Mouse (Mus musculus): Measurements from ENCODE around the gene Nos1. TPM values are rescaled to one million over a fixed set of nuclear protein-coding genes. Genes with fewer than 3 reads are reported as not detected.

Gene Nos1
- under 1 TPM; 0.28 to 0.72 TPM for total RNA-seq (2021)
- long read RNA-seq, experiment 1 = 0 reads
- long read RNA-seq, experiment 2 = 0 reads

GRCm38 (mm10) chr5:117780681-117781080, at the start of gene Nos1:
Gene Nos1 (plus strand): TSS chr5:117781032.
- peak; percentile 36 to 51 for DNase-seq

- no peak for DNase-seq
Measured at GRCm38 (mm10) chr5:117731311-117731710, 49.5 kb upstream of the Nos1 start.

GRCm38 (mm10) chr5:117744654-117745178, 36.1 kb upstream of the Nos1 start:
- DNase-seq = no peak

GRCm38 (mm10) chr5:117749353-117749752, 31.5 kb upstream of the Nos1 start:
- no peak for DNase-seq

- no peak for DNase-seq
Measured at GRCm38 (mm10) chr5:117757696-117758482, 22.9 kb upstream of the Nos1 start.

GRCm38 (mm10) chr5:117761181-117761832, 19.5 kb upstream of the Nos1 start:
- no peak for DNase-seq

GRCm38 (mm10) chr5:117764496-117764895, 16.3 kb upstream of the Nos1 start:
- DNase-seq = peak; percentile 22 to 25

GRCm38 (mm10) chr5:117779175-117779574, 1.7 kb upstream of the Nos1 start:
- peak; percentile 21 to 24 for DNase-seq

GRCm38 (mm10) chr5:117781178-117781577, 346 bp downstream of the Nos1 start:
- no peak for DNase-seq

- DNase-seq = no peak
Measured at GRCm38 (mm10) chr5:117790071-117790470, 9.2 kb downstream of the Nos1 start.

GRCm38 (mm10) chr5:117791875-117792274, 11.0 kb downstream of the Nos1 start:
- DNase-seq = no peak

- no peak for DNase-seq
Measured at GRCm38 (mm10) chr5:117800849-117801248, 20.0 kb downstream of the Nos1 start.

- DNase-seq = peak; percentile 56 to 60
Measured at GRCm38 (mm10) chr5:117802071-117802521, 21.3 kb downstream of the Nos1 start.

- DNase-seq = no peak
Measured at GRCm38 (mm10) chr5:117803551-117803950, 22.7 kb downstream of the Nos1 start.

GRCm38 (mm10) chr5:117810930-117811329, 30.1 kb downstream of the Nos1 start:
- DNase-seq = no peak

- no peak for DNase-seq
Measured at GRCm38 (mm10) chr5:117818800-117819199, 38.0 kb downstream of the Nos1 start.

GRCm38 (mm10) chr5:117820445-117820844, 39.6 kb downstream of the Nos1 start:
- DNase-seq = no peak

GRCm38 (mm10) chr5:117823811-117824210, 43.0 kb downstream of the Nos1 start:
- no peak for DNase-seq

GRCm38 (mm10) chr5:117824486-117824885, 43.7 kb downstream of the Nos1 start:
- DNase-seq = no peak

GRCm38 (mm10) chr5:117825336-117825735, 44.5 kb downstream of the Nos1 start:
- DNase-seq = no peak

- no peak for DNase-seq
Measured at GRCm38 (mm10) chr5:117827366-117827765, 46.5 kb downstream of the Nos1 start.

GRCm38 (mm10) chr5:117836930-117837329, 56.1 kb downstream of the Nos1 start:
- peak; percentile 11 to 78 for DNase-seq

- DNase-seq = no peak
Measured at GRCm38 (mm10) chr5:117837731-117838130, 56.9 kb downstream of the Nos1 start.

Measured in heart, adult 18-20 months (tissue).